Mouse (Mus musculus) frontal cortex, postnatal 10 days (tissue): ENCODE data around the gene Mfsd11.
"Not testable (repeated sequence)": the region's sequence is repeated elsewhere in the genome, so short reads cannot be mapped to it uniquely, and the experiment has no call there.

Experiments
- DNase-seq, 2 experiments: peaks; one replicate each; pipeline ENCODE4 v3.0.0; 2022; ENCODE audit warnings: low spot score in 2 of 2, mixed read lengths in 1 of 2

The Mfsd11 gene

GRCm38 (mm10) chr11:116821057-116821940 lies 30.9 kb upstream of the Mfsd11 start:
- DNase-seq = no peak

- no peak for DNase-seq
These were observed 30.0 kb upstream of the Mfsd11 start for GRCm38 (mm10) chr11:116822215-116822614.

GRCm38 (mm10) chr11:116822626-116823025 lies 29.6 kb upstream of the Mfsd11 start:
- no peak for DNase-seq

DNA sequence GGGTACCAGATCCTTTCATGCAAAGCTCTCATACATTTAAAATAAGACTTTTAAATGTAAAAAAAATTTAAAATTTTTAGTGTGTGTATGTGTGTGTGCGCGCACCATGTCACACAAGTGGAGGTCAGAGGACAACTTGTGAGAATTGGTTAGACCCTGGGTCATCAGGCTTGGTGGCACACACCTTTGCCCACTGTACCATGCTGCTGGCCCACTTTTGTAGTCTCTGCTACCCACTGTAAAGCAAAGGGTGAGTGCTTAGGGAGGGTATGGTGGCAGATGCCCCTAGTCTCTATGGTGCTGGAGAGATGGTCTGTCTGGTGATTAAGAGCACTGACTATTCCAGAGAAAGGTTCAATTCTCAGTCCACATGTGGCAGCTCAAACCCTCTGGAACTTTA lies 29.0 kb upstream of the Mfsd11 start:
- DNase-seq = no peak

- DNase-seq = not testable (repeated sequence)
These were observed 28.4 kb upstream of the Mfsd11 start for GRCm38 (mm10) chr11:116823885-116824284.

GRCm38 (mm10) chr11:116825230-116825629 lies 27.0 kb upstream of the Mfsd11 start:
- no peak for DNase-seq

DNA sequence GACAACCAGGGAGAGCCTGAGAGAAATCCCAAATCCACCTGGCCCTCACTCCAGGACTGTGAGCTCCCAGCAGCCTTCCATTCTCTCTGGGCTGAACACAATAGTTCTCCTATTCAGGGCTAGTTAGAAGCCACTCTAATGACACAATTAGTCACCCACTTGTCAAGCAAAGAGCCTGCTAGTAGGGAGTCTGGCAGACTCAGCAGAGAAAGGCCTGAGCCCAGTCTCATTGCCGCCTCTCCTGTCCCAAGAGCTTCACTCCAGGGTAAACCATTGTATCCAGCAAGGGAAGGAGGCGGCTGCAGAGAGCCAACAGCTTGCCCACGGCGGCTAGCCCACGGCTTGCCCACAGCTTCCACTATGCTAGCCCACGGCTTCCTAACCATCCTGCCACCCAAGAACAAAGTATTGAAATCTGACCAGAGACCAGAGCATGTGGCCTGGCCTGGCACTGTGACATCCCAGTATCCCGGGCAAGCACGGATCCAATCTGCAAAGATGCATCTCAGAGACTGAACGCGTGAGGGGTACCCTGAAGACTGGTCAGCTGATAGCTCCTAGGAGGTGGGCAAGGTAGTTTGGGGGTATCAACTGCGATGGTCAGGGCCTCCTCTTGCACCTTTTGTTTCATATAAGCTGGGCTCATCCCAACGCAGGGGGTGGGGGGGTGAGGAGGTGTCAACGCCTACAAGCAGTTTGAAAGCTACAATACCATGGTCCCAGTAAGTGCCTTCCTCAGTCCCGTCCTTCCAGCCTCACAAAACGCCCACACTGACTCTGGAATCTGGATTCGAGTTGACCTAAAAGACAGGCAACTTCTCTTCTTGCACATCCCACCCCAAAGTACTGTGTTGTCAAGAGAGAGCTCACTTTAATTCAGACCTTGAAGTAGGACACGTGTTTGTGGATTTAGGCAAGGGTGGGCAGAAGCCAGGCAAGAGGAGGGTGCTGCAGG lies 25.4 kb upstream of the Mfsd11 start:
- DNase-seq = no peak

GRCm38 (mm10) chr11:116827534-116828165 lies 24.6 kb upstream of the Mfsd11 start, which contains the start of gene Mxra7:
Gene Mxra7 (minus strand): TSS chr11:116828046.
- DNase-seq = peak in 1 of 2 experiments; percentile 69

DNA sequence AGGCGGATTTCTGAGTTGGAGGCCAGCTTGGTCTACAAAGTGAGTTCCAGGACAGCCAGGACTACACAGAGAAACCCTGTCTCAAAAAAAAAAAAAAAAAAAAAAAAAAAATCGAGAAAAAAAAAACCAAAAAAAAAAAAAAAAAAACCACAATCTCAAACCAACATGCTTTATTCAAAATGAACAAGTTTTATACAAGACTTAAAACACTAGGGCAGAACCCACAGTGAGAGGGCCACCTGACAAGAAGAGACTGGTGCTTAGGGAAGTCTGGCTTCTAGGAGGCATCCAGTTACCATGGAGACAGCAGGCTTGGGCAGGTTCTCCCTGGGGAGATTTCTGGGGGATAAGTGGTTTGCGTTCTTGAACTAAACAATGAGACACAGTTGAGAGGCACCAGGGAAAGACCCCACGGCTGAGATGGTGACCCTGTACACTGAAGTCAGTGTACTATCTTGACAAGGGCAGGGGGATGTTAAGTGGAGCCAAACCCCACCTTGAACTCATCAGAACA lies 20.0 kb upstream of the Mfsd11 start:
- DNase-seq = no peak

DNA sequence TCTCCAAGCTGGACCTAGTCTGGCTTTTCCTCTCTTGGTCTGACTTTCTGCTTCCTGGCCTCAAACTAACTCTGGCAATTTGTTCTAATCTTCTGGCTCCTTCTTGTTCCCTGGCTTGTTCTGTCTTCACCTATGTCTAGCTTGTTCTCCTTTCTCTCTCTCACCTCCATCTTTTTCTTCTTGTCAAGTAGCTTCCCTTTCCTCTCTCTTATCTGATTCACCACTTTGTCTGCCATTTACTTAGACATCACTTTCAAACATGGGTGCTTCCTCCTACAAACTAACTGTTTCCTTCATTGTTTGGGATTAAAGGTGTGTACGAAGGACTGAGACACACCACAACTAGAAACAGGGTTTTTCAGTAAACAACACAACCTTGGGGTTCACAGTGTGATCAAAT lies 17.3 kb upstream of the Mfsd11 start:
- DNase-seq = no peak

GRCm38 (mm10) chr11:116836283-116836682 lies 16.0 kb upstream of the Mfsd11 start:
- no peak for DNase-seq

- no peak for DNase-seq
These were observed 14.8 kb upstream of the Mfsd11 start for GRCm38 (mm10) chr11:116837441-116837840.

GRCm38 (mm10) chr11:116838936-116839335 lies 13.3 kb upstream of the Mfsd11 start:
- no peak for DNase-seq

DNA sequence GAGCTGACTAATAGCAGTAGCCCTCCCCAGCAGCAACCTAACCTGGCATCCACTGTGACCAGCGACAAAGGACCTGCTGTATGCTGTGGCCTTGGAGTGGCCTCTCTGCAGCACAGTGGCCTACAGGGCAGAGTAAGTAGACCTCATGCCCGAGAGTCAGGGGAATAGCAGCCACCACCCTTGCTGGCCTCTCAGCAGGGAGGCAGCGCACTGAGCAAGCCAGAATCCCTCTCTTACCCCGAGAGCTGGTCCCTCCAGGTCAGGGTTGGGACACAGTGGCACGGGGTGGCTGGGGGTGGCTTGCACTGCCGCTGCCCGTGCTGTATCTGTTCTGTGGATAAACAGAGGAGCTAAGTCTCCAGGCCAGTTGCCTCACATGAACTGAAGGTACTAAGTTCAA lies 12.6 kb upstream of the Mfsd11 start:
- DNase-seq = no peak

- DNase-seq = no peak
These were observed 11.5 kb upstream of the Mfsd11 start for GRCm38 (mm10) chr11:116840748-116841147.

DNA sequence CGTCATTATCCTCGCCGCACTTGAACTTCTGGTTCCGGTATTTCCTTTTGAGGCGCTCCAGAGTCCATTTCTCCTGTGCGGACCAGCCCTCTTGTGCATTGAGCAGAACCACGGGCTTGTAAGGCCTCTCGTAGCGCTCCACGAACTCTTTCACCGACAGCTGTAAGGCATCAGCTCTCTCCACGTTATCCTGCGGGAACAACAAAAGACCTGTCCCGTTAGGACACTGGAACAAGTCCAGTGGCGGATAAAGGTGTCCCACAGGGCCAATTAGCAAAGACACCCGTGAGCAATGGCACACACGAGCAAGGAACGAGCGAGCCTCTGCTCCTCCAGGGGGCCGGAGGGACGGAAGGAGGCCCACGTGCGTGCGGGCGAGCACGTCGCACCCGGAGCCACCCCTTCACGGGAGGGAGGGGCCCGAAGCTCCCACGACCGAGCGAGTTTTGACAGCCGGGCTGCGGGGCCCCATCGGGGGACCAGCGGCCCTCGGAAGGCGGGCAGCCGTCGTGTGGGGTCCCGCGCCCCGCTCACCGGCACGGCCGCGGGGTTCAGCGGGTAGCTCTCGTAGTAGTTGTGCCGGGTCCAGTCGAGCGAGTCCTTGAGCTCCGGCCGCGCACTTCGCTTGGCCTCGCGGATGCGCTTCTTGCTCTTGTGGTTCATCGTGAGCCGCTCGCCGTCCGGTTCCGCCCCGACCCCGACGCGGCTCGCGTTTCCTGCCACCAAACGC lies 9.5 kb upstream of the Mfsd11 start:
- DNase-seq = peak; percentile 54 to 67

- peak; percentile 96 to 97 for DNase-seq
These were observed 8.7 kb upstream of the Mfsd11 start, which contains the start of the genes Mettl23 and Jmjd6 for GRCm38 (mm10) chr11:116843261-116844233. Gene Mettl23 (plus strand): TSS chr11:116843278. Gene Jmjd6 (minus strand): TSS chr11:116843449.

DNA sequence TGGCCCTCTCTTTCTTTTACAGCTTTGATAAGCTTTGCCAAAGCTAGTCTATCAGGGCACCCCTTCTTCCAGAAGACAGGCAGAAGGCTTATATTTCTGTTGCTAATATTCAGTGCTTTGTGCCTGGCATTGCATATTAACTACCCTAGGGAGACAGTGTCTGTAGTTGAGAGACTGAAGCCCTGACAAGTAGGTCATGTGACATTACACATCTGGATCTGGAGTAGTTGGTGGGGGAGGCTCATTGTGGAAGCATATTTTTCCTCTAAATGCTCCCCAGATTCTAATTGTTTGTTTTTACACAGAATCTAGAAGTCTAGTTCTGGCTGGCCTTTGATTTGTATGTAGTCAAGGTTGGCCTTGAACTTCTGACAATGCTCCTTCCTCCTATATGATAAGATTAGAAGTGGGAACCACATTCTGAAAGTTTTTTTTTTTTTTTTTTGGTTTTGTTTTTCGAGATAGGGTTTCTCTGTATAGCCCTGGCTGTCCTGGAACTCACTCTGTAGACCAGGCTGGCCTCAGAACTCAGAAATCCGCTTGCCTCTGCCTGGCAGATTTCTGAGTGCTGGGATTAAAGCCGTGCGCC lies 5.6 kb upstream of the Mfsd11 start:
- no peak for DNase-seq
